Mouse (Mus musculus): Measurements from ENCODE around the gene Stim2. TPM values are rescaled to one million over a fixed set of nuclear protein-coding genes. Genes with fewer than 3 reads are reported as not detected.

Stim2 gene
- polyA plus RNA-seq, 1 experiment: 41.2 TPM

DNA sequence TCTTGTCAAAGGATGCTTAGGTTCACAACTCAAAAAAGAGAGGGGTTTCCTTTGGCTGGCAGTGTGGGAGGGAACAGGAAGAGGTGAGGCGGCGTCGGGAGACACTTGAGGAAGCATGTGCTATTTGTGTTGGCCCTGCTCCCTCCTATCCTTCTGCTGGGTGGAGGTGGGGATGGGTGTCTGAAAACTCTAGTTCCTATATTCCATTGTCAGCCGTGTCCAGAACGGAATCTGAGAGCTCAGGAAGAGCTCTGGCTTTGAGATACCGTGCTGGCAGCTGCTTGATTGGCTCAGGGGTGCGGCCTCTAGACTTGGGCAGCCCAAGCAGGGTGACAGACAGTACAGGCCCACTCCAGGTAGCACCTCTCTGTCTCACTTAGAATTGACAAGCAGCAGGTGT, 28.1 kb upstream of the Stim2 start:
- Histone ChIP-seq H3K36me3 (ENCODE audit: control insufficient read depth, insufficient read depth, low read length) (no peaks in the 10 kb centered on the region), H3K27ac (ENCODE audit: control insufficient read depth, insufficient read depth, low read length) (no peak overlapping the region), H3K4me1 (replicated peaks; ENCODE audit: control insufficient read depth, insufficient read depth, low read length) (no peaks in the 10 kb centered on the region), H3K27me3 (ENCODE audit: control insufficient read depth, insufficient read depth, low read length) (no peaks in the 10 kb centered on the region), H3K4me3 (ENCODE audit: control insufficient read depth, insufficient read depth, low read length) (no peak overlapping the region)
- no peak for TF ChIP-seq CTCF (IDR thresholded peaks at IDR 0.05; ENCODE audit: borderline replicate concordance, control insufficient read depth, extremely low read depth, insufficient read depth, low read length, poor library complexity)
- 32% methylated on average over 7 of the region's 7 CpGs for WGBS
- DNase-seq: no peak

GRCm38 (mm10) chr5:53971201-53971600, 27.1 kb upstream of the Stim2 start:
- no peak overlapping the region for H3K4me3 ChIP-seq (ENCODE audit: control insufficient read depth, insufficient read depth, low read length)
- no peak overlapping the region for H3K27ac ChIP-seq (ENCODE audit: control insufficient read depth, insufficient read depth, low read length)
- H3K27me3 ChIP-seq (ENCODE audit: control insufficient read depth, insufficient read depth, low read length): no peaks in the 10 kb centered on the region
- WGBS: 92% methylated on average over 4 of the region's 4 CpGs
- H3K4me1 ChIP-seq (replicated peaks; ENCODE audit: control insufficient read depth, insufficient read depth, low read length): no peaks in the 10 kb centered on the region
- TF ChIP-seq POLR2A (IDR thresholded peaks at IDR 0.05; ENCODE audit: control insufficient read depth, extremely low read depth, insufficient read depth, low read length, poor library complexity) (no peak), CTCF (IDR thresholded peaks at IDR 0.05; ENCODE audit: borderline replicate concordance, control insufficient read depth, extremely low read depth, insufficient read depth, low read length, poor library complexity) (no peak)
- DNase-seq: no peak
- H3K36me3 ChIP-seq (ENCODE audit: control insufficient read depth, insufficient read depth, low read length): no peaks in the 10 kb centered on the region

GRCm38 (mm10) chr5:53972905-53973304, 25.4 kb upstream of the Stim2 start:
- DNase-seq: no peak
- Histone ChIP-seq H3K27me3 (ENCODE audit: control insufficient read depth, insufficient read depth, low read length) (no peaks in the 10 kb centered on the region), H3K4me3 (ENCODE audit: control insufficient read depth, insufficient read depth, low read length) (no peak overlapping the region), H3K4me1 (replicated peaks; ENCODE audit: control insufficient read depth, insufficient read depth, low read length) (no peaks in the 10 kb centered on the region), H3K36me3 (ENCODE audit: control insufficient read depth, insufficient read depth, low read length) (no peaks in the 10 kb centered on the region), H3K27ac (ENCODE audit: control insufficient read depth, insufficient read depth, low read length) (no peak overlapping the region)
- no peak for TF ChIP-seq POLR2A (IDR thresholded peaks at IDR 0.05; ENCODE audit: control insufficient read depth, extremely low read depth, insufficient read depth, low read length, poor library complexity)
- TF ChIP-seq CTCF (IDR thresholded peaks at IDR 0.05; ENCODE audit: borderline replicate concordance, control insufficient read depth, extremely low read depth, insufficient read depth, low read length, poor library complexity): no peak
- 98% methylated on average over 4 of the region's 4 CpGs for WGBS

- no peaks in the 10 kb centered on the region for H3K27me3 ChIP-seq (ENCODE audit: control insufficient read depth, insufficient read depth, low read length)
- no peak overlapping the region for H3K27ac ChIP-seq (ENCODE audit: control insufficient read depth, insufficient read depth, low read length)
- WGBS: 94% methylated on average over 16 of the region's 16 CpGs
- no peak for DNase-seq
- TF ChIP-seq POLR2A (IDR thresholded peaks at IDR 0.05; ENCODE audit: control insufficient read depth, extremely low read depth, insufficient read depth, low read length, poor library complexity): no peak
- TF ChIP-seq CTCF (IDR thresholded peaks at IDR 0.05; ENCODE audit: borderline replicate concordance, control insufficient read depth, extremely low read depth, insufficient read depth, low read length, poor library complexity): no peak
- H3K4me3 ChIP-seq (ENCODE audit: control insufficient read depth, insufficient read depth, low read length): no peak overlapping the region
- no peaks in the 10 kb centered on the region for H3K36me3 ChIP-seq (ENCODE audit: control insufficient read depth, insufficient read depth, low read length)
- no peaks in the 10 kb centered on the region for H3K4me1 ChIP-seq (replicated peaks; ENCODE audit: control insufficient read depth, insufficient read depth, low read length)
These were observed 21.8 kb upstream of the Stim2 start for GRCm38 (mm10) chr5:53976497-53976896.

- Histone ChIP-seq H3K36me3 (ENCODE audit: control insufficient read depth, insufficient read depth, low read length) (no peaks in the 10 kb centered on the region), H3K27ac (ENCODE audit: control insufficient read depth, insufficient read depth, low read length) (no peak overlapping the region), H3K27me3 (ENCODE audit: control insufficient read depth, insufficient read depth, low read length) (no peaks in the 10 kb centered on the region), H3K4me1 (replicated peaks; ENCODE audit: control insufficient read depth, insufficient read depth, low read length) (no peaks in the 10 kb centered on the region), H3K4me3 (ENCODE audit: control insufficient read depth, insufficient read depth, low read length) (no peak overlapping the region)
- TF ChIP-seq POLR2A (IDR thresholded peaks at IDR 0.05; ENCODE audit: control insufficient read depth, extremely low read depth, insufficient read depth, low read length, poor library complexity) (no peak), CTCF (IDR thresholded peaks at IDR 0.05; ENCODE audit: borderline replicate concordance, control insufficient read depth, extremely low read depth, insufficient read depth, low read length, poor library complexity) (no peak)
- no peak for DNase-seq
- 96% methylated on average over 8 of the region's 8 CpGs for WGBS
These were observed 21.2 kb upstream of the Stim2 start for GRCm38 (mm10) chr5:53977060-53977459.

- DNase-seq: no peak
- no peak overlapping the region for H3K27ac ChIP-seq (ENCODE audit: control insufficient read depth, insufficient read depth, low read length)
- no peak overlapping the region for H3K4me3 ChIP-seq (ENCODE audit: control insufficient read depth, insufficient read depth, low read length)
- 96% methylated on average over 4 of the region's 4 CpGs for WGBS
- H3K27me3 ChIP-seq (ENCODE audit: control insufficient read depth, insufficient read depth, low read length): no peaks in the 10 kb centered on the region
- TF ChIP-seq POLR2A (IDR thresholded peaks at IDR 0.05; ENCODE audit: control insufficient read depth, extremely low read depth, insufficient read depth, low read length, poor library complexity) (no peak), CTCF (IDR thresholded peaks at IDR 0.05; ENCODE audit: borderline replicate concordance, control insufficient read depth, extremely low read depth, insufficient read depth, low read length, poor library complexity) (no peak)
- no peaks in the 10 kb centered on the region for H3K36me3 ChIP-seq (ENCODE audit: control insufficient read depth, insufficient read depth, low read length)
- H3K4me1 ChIP-seq (replicated peaks; ENCODE audit: control insufficient read depth, insufficient read depth, low read length): no peaks in the 10 kb centered on the region
These were observed 14.9 kb upstream of the Stim2 start for GRCm38 (mm10) chr5:53983358-53983757.

- 96% methylated on average over 3 of the region's 3 CpGs for WGBS
- TF ChIP-seq CTCF (IDR thresholded peaks at IDR 0.05; ENCODE audit: borderline replicate concordance, control insufficient read depth, extremely low read depth, insufficient read depth, low read length, poor library complexity) (no peak), POLR2A (IDR thresholded peaks at IDR 0.05; ENCODE audit: control insufficient read depth, extremely low read depth, insufficient read depth, low read length, poor library complexity) (no peak)
These were observed 12.7 kb upstream of the Stim2 start for GRCm38 (mm10) chr5:53985632-53986031.

More at GRCm38 (mm10) chr5:53985632-53986031, 12.7 kb upstream of the Stim2 start:
- Histone ChIP-seq H3K27ac (ENCODE audit: control insufficient read depth, insufficient read depth, low read length) (no peak overlapping the region), H3K36me3 (ENCODE audit: control insufficient read depth, insufficient read depth, low read length) (no peaks in the 10 kb centered on the region), H3K4me1 (replicated peaks; ENCODE audit: control insufficient read depth, insufficient read depth, low read length) (no peaks in the 10 kb centered on the region), H3K27me3 (ENCODE audit: control insufficient read depth, insufficient read depth, low read length) (no peaks in the 10 kb centered on the region), H3K4me3 (ENCODE audit: control insufficient read depth, insufficient read depth, low read length) (no peak overlapping the region)
- no peak for DNase-seq

All from thymus, adult 2 months (tissue).